Comparison of ENCODE assay signal across 9 mouse cellular contexts in genomic region chr1:86439487-86440170, GRCm38 (mm10). TPM values are rescaled to one million over a fixed set of nuclear protein-coding genes. Genes with fewer than 3 reads are reported as not detected.
DNase-seq lines count a peak whose midpoint lies in the region; ATAC-seq lines count a peak whose summit lies in the region.
"Had no signal": no experiment of that assay in that cellular context is flagged by ENCODE, and none has a peak within 500 bp of the region (broad histone marks: within the 10 kb centered on the region; RNA-seq: fewer than 3 reads in every experiment).

No protein-coding gene starts in this region.

- H3K4me2 ChIP-seq in intestine, embryonic 16.5 days (ENCODE audit: low read depth, low read length) = no peak overlapping the region

- no peaks in the 10 kb centered on the region for H3K36me3 ChIP-seq in forebrain, embryonic 10.5 days (replicated peaks)
- H3K36me3 ChIP-seq in intestine, embryonic 16.5 days (ENCODE audit: control insufficient read depth, insufficient read depth, low read length) = no peaks in the 10 kb centered on the region
- H3K36me3 ChIP-seq: midbrain, embryonic 12.5 days had no signal

- H3K9ac ChIP-seq in intestine, embryonic 16.5 days (ENCODE audit: low read depth, low read length) = peak overlapping the region; percentile 58; the same call in 1 of the 2 replicates
- H3K9ac ChIP-seq: midbrain, embryonic 12.5 days had no signal

- WGBS in forebrain, embryonic 10.5 days = 33% methylated on average over 8 of the region's 8 CpGs
- WGBS in intestine, embryonic 16.5 days = 30% methylated on average over 8 of the region's 8 CpGs

- H3K4me1 ChIP-seq in forebrain, embryonic 10.5 days = peaks cover 92% of the 10 kb centered on the region
- H3K4me1 ChIP-seq in intestine, embryonic 16.5 days (ENCODE audit: control insufficient read depth, insufficient read depth, low read length) = peaks cover 65% of the 10 kb centered on the region

- DNase-seq in cerebellum, adult 9-11 months = peak; percentile 60
- DNase-seq in 416B (ENCODE audit: low read depth) = peak; percentile 76
- DNase-seq in forebrain, embryonic 10.5 days (ENCODE audit: extremely low spot score, low spot score) = no peak
- no peak for DNase-seq in right cerebral cortex, postnatal 4 days
- DNase-seq in frontal cortex, postnatal 14 days (ENCODE audit: low spot score in 2 of 2) = no peak
- no peak for DNase-seq in right cerebral cortex, postnatal 14 days

- H3K27ac ChIP-seq in forebrain, embryonic 10.5 days = peak overlapping the region; percentile 99
- H3K27ac ChIP-seq in intestine, embryonic 16.5 days (ENCODE audit: low read length) = 0 out of 2 replicates have a peak overlapping the region, but pooled peaks have one; percentile 21

- H3K27me3 ChIP-seq in forebrain, embryonic 10.5 days (ENCODE audit: poor library complexity, severe bottlenecking) = peaks cover 12% of the 10 kb centered on the region
- H3K27me3 ChIP-seq in intestine, embryonic 16.5 days (replicated peaks; ENCODE audit: control insufficient read depth, insufficient read depth, low read length) = no peaks in the 10 kb centered on the region
- H3K27me3 ChIP-seq: midbrain, embryonic 12.5 days had no signal

- H3K9me3 ChIP-seq in forebrain, embryonic 10.5 days = no peaks in the 10 kb centered on the region
- no peaks in the 10 kb centered on the region for H3K9me3 ChIP-seq in intestine, embryonic 16.5 days (ENCODE audit: control insufficient read depth, low read length)
- H3K9me3 ChIP-seq: midbrain, embryonic 12.5 days had no signal

- peak overlapping the region; percentile 63; the same call in 1 of the 2 replicates for H3K4me3 ChIP-seq in forebrain, embryonic 10.5 days
- H3K4me3 ChIP-seq in intestine, embryonic 16.5 days (ENCODE audit: low read length) = no peak overlapping the region

- no peak for ATAC-seq in cerebellum, adult (ENCODE audit: insufficient number of reproducible peaks, low FRiP score, low TSS enrichment)
- ATAC-seq in intestine, embryonic 16.5 days = no peak

RNA-seq across cellular contexts. Expression of gene Tex44, which starts 13.5 kb away (rescaled TPM):
- not detected in 2 replicates for polyA plus RNA-seq in forebrain, embryonic 10.5 days (2016; fragmentation: Nextera tagmentation; extraction: Ambion mirVana)
- not detected in 2 replicates for polyA plus RNA-seq in intestine, embryonic 16.5 days (2015; fragmentation: Nextera tagmentation; extraction: Ambion mirVana)
- polyA plus RNA-seq: midbrain, embryonic 12.5 days had no signal

RNA-seq across cellular contexts. Expression of gene Nmur1, which starts 13.6 kb away (rescaled TPM):
- 0.17 and 0.27 TPM in 2 replicates for polyA plus RNA-seq in forebrain, embryonic 10.5 days (2016; fragmentation: Nextera tagmentation; extraction: Ambion mirVana)
- 0.46 and 0.88 TPM in 2 replicates for polyA plus RNA-seq in intestine, embryonic 16.5 days (2015; fragmentation: Nextera tagmentation; extraction: Ambion mirVana)
- polyA plus RNA-seq: midbrain, embryonic 12.5 days had no signal

Comparison
In these comparisons a context has a peak if more than half of its experiments do, and no peak if none do; other contexts are left out.
1. DNase-seq: peak in cerebellum, adult 9-11 months (single experiment) and 416B (single experiment); none in forebrain, embryonic 10.5 days (single experiment), right cerebral cortex, postnatal 4 days (single experiment), frontal cortex, postnatal 14 days (0 of 2) and right cerebral cortex, postnatal 14 days (single experiment).